Mouse (Mus musculus): ENCODE measurements at regions not wholly inside any gene's neighbourhood (a gene's known extent, or its start where the extent isn't known, plus 50 kb on each side); places are given as distances from the start of the nearest gene placed in this dataset.

DNA sequence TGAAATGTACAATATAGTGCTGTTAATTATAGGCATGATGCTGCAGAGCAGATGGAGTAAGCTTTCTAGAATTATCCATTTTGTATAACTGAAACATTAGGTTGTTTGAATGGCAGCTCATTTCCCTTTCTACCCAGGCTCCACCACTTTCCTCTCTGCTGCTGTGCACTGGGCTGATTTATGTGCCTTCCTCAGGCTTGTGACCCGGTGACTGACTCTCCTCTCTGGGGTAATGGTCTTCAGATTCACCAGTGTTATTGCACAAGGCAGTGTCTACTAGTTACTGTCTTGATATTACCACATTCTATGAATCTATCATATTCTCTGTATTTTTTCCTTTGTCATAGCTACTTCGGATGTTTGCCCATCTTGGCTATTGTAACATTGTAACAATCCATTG lies 109.4 kb upstream of the Tpk1 start:
- DNase-seq: no peak

DNA sequence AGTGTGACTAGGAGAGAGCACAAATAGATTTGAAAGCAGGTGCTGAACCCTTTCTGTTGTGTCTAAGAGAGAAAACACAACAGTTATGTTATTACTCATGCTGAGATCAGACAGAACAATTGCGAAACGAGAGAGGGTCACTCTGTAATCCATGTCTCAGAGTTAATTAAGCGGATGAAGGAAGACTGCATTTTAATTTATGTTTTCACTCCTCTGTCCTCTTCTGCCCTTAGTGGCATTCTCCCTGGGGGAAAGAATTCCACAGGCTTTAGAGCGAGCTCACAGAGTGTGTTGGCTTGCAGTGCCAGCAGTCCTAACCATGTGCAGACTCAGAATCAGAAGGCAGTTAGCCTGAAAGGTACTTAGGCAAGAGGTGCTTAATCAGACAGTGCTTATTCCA lies 108.4 kb upstream of the Tpk1 start:
- DNase-seq: peak; percentile 6

- no peak for DNase-seq
Measured at GRCm38 (mm10) chr6:43773561-43773960, 107.5 kb upstream of the Tpk1 start.

DNA sequence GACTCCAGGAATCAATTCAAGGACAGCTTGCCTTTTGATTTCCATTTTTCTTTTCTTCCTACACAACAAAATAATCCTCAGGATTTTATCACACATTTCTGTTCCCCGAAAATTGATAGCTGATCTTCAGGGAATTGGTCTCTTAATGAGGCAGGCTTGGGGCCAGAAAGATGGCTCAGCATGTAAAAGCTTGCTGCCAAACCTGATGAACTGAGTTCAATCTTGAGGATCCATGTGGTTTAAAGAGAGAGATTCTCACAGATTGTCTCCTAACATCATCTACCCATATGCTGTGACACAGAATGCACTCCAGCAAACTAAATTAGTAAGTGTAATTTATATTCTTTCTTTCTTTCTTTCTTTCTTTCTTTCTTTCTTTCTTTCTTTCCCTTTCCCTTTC lies 99.9 kb upstream of the Tpk1 start:
- no peak for DNase-seq

Measured in right cerebral cortex, postnatal 25 days (tissue).